Mouse (Mus musculus): Measurements from ENCODE around the gene Papolb. TPM values are rescaled to one million over a fixed set of nuclear protein-coding genes. Genes with fewer than 3 reads are reported as not detected.

Gene Papolb
- not detected for polyA plus RNA-seq (2014; fragmentation: Illumina TruSeq; extraction: RNeasy Lipid Tissue Mini Kit (QIAGEN cat#74804); ENCODE audit: low read depth, low replicate concordance)

DNA sequence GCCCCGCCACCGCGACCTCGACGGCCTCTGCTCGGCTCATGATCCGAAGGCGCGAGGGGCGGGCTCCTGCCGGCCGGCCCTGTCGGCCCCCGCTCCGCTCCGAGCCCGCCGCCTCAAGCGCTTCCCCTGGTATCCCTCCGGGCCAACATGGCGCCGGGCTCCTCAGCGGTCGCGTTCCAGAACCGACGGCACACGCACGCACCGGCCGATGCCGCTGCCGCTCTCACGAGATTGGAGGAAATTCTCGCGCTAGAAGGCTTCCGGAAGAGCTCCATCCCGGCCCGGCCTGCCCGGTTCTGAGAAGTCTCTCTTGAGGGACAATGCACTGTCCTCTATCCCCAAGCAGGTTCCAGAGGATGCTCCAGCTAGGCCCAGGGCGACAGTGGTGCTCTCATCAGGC is at the start of gene Papolb:
Gene Papolb (minus strand): TSS at position 162 of the 400 bp plus-strand sequence.

DNA sequence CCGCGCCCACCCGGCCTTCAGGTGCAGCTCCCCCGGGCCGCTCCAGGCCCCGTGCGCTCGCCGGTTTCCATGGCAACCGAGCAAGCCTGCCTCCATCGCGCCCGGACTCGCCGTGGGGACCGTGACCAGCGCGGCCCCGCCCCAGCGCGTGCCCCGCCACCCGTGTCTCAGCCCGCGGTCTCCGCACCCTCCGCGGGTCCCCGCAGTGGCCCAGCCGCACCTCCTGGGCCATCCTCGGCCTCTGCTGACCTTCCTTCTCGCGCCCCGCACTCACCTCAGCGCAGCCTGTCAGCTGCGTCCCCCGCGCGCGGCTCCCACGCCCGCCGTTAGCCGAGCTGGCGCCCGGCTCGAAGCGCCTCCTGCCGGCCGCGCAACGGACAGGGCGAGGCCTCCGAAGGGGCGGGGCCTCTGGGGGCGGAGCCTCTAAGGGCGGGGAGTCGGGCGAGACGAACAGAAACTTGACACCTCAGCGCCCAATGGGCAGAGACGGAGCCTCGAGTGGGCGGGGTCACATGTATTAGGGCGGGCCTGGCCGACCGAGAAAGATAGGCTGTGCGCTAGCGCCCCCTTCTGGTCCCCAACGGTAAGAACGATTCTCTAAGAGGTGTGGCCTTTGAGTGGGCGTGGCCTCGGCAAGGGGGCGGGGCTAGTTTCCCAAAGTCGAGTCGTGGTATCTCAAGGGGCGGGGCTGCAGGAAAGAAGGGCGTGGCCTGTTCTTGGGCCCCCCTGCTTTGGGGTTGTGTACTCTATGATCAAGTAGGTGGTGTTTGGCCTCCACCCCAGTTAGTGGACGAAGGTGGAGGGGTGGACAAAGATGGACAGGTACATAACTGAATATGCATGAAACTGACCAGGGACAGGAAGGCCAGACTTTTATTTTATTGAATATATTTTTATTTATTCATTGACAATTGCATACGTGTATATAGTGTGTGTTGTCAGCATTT is 21.1 kb upstream of the Papolb start, which contains the start of gene Radil:
Gene Radil (minus strand): TSS at position 393 of the 947 bp plus-strand sequence.

Other genes starting within 250 kb of the Papolb start
- gene Foxk1, start 128.6 kb downstream of the Papolb start, polyA plus RNA-seq (2014; fragmentation: Illumina TruSeq; extraction: RNeasy Lipid Tissue Mini Kit (QIAGEN cat#74804); ENCODE audit: low read depth, low replicate concordance), result 5.7 TPM
- gene Ap5z1, start 66.1 kb downstream of the Papolb start, polyA plus RNA-seq (2014; fragmentation: Illumina TruSeq; extraction: RNeasy Lipid Tissue Mini Kit (QIAGEN cat#74804); ENCODE audit: low read depth, low replicate concordance), result 1.5 TPM
- not detected for gene Radil, start 21.0 kb upstream of the Papolb start, polyA plus RNA-seq (2014; fragmentation: Illumina TruSeq; extraction: RNeasy Lipid Tissue Mini Kit (QIAGEN cat#74804); ENCODE audit: low read depth, low replicate concordance)
- gene Mmd2, start 78.7 kb upstream of the Papolb start, polyA plus RNA-seq (2014; fragmentation: Illumina TruSeq; extraction: RNeasy Lipid Tissue Mini Kit (QIAGEN cat#74804); ENCODE audit: low read depth, low replicate concordance), result 0.28 TPM
- 21.5 TPM for gene Wipi2, start 97.6 kb upstream of the Papolb start, polyA plus RNA-seq (2014; fragmentation: Illumina TruSeq; extraction: RNeasy Lipid Tissue Mini Kit (QIAGEN cat#74804); ENCODE audit: low read depth, low replicate concordance)
- not detected for gene Slc29a4, start 162.4 kb upstream of the Papolb start, polyA plus RNA-seq (2014; fragmentation: Illumina TruSeq; extraction: RNeasy Lipid Tissue Mini Kit (QIAGEN cat#74804); ENCODE audit: low read depth, low replicate concordance)